Mouse (Mus musculus) urinary bladder, postnatal 10 days (tissue): ENCODE data around the gene Gm5741.

ENCODE experiments used
- DNase-seq: peaks from one replicate; pipeline ENCODE4 v3.0.0; 2022; ENCODE audit warnings: low spot score

Gm5741 gene

DNA sequence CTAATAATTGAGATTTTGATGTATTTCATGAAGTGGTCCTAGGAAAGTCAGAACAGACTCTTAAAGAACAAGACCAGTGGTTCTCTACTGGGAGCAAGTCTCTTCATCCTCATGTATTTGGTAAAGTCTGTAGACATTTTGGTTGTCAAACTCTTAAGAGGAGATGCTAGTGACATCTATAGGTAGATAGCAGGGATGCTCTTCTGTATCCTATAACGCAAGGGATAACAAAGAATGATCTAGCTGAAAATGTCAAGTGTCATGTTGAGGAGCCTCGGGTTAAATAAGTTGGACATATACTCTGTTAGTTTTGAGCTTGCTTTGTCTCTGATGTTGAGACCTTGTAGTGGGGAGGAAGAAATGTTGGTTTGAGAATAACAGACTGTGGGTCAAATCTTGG, 39.9 kb downstream of the Gm5741 start:
- no peak for DNase-seq

DNA sequence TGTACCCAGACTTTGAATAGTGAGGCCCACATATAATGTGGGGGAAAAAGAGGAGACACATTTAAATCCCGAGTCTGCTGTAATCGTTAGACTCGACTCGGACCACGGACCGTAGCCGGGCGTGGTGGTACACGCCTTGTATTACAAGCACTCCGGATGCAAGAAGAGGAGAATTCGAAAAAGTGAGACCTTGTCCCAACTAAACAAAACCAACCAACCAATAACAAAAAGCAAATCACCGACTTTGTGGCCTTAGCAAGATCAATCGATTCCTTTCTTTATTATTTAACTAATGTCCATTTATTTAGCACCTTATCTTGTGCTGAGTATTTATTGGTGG, 40.3 kb downstream of the Gm5741 start:
- no peak for DNase-seq

DNA sequence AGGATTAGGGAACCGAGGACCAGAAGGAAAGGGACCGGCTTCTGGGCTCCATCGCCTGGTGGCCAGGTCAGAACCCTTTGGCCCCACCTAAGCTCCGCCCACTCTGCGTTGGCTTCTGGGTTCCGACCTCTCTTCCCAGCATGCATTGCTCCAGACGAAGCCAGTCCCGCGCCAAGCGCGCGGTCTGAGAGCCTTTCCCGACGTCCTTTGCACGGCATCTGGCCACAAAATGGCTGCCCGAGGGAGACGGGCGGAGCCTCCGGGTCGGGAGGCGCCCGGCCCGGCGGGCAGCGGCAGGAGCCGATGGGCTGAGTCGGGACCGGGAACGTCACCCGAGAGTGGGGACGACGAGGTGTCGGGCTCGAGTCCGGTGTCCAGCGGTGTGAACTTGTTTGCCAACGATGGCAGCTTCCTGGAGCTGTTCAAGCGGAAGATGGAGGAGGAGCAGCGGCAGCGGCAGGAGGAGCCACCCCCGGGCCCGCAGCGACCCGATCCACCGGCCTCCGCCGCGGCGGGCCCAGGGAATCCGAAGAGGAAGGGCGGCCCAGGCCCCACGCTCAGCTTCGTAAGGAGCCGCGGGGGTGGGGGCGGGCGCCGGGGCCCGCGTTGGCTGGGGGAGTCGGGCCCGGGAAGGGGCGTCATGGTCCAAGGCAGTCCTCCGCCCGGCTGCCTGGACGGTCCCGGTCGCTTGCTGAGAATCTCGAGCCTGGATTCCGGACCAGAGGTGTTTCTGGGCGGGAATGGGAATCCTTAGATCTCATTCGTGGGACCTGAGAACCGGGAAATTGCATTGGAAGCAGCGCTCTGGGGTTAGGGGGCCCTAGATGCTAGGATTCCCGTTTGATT, 40.9 kb downstream of the Gm5741 start, which contains the start of gene Trir:
Trir (plus strand) TSS at position 154 of the 846 bp plus-strand sequence.
- DNase-seq, result peak; percentile 85

DNA sequence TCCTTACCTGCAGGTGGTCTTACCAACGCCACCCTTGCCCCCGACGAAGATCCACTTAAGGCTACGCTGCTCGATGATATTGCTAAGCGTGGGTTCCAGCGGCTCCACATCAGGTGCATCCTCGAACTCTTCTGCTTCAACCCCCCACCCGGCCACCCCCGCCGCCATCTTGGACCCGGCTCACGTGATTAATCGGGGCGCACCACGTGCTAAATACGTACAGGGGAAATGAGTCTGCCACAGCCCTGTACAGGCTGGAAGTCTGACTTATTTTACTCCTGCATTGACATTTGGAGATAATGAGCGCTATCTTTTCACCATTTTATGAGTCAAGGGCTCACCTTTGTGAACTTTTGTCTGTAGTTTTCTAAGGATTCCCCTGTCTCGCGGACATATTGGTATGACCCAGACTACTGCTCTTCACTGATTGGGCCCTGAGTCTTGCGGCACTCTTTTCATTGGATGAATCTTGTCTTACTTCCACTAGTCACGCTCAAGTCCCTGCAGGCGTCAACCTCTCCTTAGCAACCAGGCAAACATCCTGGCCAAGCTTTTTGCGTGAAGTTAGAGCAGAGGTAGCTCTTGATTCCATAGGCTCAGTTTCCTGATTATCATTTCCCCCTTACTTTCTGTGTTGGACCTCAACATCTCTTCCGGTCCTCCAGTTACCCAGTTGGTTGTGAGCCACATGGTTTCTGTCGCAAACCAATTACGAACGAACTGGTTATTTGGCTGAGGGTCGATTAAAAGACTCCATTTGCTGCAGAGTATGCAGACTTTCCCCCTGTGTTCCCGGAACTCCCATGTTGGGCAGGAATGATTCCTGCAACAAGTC, 42.5 kb downstream of the Gm5741 start, which contains the start of gene Asna1:
Asna1 (minus strand) TSS at position 184 of the 835 bp plus-strand sequence.
- DNase-seq, result no peak

DNA sequence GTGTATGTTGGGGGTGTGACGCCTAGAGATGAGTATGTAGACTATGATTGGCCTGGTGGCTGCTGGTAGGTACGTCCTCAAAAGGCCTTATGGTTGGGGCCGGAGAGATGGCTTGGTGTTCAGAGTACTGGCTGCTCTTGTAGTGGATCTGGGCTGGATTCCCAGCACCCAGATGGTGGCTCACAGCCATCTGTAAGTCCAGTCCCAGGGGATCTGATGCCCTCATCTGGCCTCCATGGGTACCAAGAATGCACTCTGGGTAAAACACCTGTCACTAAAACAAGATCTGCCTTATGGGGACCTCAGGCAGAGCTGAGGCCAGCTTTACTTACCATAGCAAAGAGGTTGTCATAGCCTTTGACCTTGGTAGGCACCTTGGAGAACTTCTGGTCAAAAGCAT, 43.9 kb downstream of the Gm5741 start:
- no peak for DNase-seq

DNA sequence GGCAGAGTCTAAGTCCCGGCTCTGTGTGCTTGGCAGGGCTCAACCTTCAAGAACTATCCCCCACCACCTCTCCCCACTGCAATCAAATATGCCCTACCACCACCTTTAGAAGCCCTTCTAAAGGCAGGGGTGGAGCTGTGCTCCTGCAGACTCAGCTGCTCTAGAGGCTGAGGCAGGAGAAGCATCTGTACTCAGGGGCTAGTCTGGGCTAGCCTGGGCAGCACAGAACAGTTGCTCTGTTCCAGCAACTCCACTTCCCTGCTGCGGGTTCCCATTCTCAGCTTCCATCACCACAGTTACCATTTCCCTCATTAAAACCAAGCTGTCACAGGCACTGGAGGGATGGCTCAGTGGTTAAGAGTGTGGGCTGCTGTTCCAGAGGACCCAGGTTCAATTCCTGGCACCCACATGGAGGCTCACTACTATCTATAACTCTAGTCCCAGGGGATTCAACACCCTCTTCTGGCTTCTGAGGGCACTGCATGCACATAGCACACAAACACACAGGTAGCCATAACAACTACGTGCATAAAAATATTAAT, 46.2 kb downstream of the Gm5741 start:
- DNase-seq, result no peak
